10 mouse cellular contexts compared by ENCODE assay signal in the genomic region with DNA sequence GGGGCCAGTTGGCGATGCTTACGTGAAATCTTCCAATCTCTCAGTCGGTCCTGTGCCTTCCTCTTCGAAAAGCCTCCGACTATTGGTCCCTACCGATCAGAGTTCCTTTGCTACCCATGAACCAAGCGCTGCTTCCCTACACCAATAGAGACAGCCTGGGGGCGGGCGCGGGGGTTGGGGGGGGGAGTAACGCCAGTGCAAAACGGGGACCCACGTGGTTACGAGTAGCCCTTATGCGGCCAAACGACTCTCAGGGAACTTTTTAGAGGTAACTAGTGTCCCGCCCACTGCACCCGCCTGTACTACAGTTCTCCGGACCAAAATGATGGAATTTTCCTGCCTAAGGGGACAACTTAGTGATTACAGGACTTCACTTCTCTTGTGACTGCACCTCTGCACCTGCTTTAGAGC. TPM values are rescaled to one million over a fixed set of nuclear protein-coding genes. Genes with fewer than 3 reads are reported as not detected.
DNase-seq lines count a peak whose midpoint lies in the region; ATAC-seq and TF ChIP-seq lines count a peak whose summit lies in the region.
"Had no signal": no experiment of that assay in that cellular context is flagged by ENCODE, and none has a peak within 500 bp of the region (broad histone marks: within the 10 kb centered on the region; RNA-seq: fewer than 3 reads in every experiment).

No protein-coding gene starts in this region.

- 1% methylated on average over 19 of the region's 19 CpGs for WGBS in midbrain, embryonic 10.5 days
- 2% methylated on average over 19 of the region's 19 CpGs for WGBS in midbrain, postnatal 0 days
- 2% methylated on average over 19 of the region's 19 CpGs for WGBS in heart, embryonic 15.5 days
- WGBS in limb, embryonic 15.5 days: 2% methylated on average over 19 of the region's 19 CpGs
- WGBS in stomach, embryonic 16.5 days: 3% methylated on average over 19 of the region's 19 CpGs

- H3K4me2 ChIP-seq in midbrain, postnatal 0 days (ENCODE audit: low read depth, low read length, poor library complexity, severe bottlenecking): no peak overlapping the region
- H3K4me2 ChIP-seq in heart, embryonic 15.5 days: peak overlapping the region; percentile 77
- H3K4me2 ChIP-seq in limb, embryonic 15.5 days: peak overlapping the region; percentile 57
- H3K4me2 ChIP-seq in stomach, embryonic 16.5 days (ENCODE audit: low read depth, low read length): peak overlapping the region; percentile 63

- DNase-seq in midbrain, embryonic 10.5 days (ENCODE audit: low spot score): peak; percentile 53
- DNase-seq in midbrain, postnatal 0 days (ENCODE audit: low spot score): no peak
- no peak for DNase-seq in frontal cortex, postnatal 14 days (ENCODE audit: low spot score in 2 of 2)
- DNase-seq in right cerebral cortex, postnatal 25 days: no peak
- DNase-seq in thymus, postnatal 25 days: no peak
- DNase-seq: cerebellum, adult 9-11 months had no signal

- H3K9ac ChIP-seq in midbrain, postnatal 0 days (replicated peaks; ENCODE audit: low read length, poor library complexity, severe bottlenecking): no peak overlapping the region
- H3K9ac ChIP-seq in heart, embryonic 15.5 days: peak overlapping the region; percentile 70
- no peak overlapping the region for H3K9ac ChIP-seq in limb, embryonic 15.5 days
- peak overlapping the region; percentile 66 for H3K9ac ChIP-seq in stomach, embryonic 16.5 days (ENCODE audit: low read length)

- H3K36me3 ChIP-seq in midbrain, embryonic 10.5 days: no peaks in the 10 kb centered on the region
- H3K36me3 ChIP-seq in midbrain, postnatal 0 days (ENCODE audit: insufficient read depth, low read length): no peaks in the 10 kb centered on the region
- no peaks in the 10 kb centered on the region for H3K36me3 ChIP-seq in heart, embryonic 15.5 days
- no peaks in the 10 kb centered on the region for H3K36me3 ChIP-seq in limb, embryonic 15.5 days
- no peaks in the 10 kb centered on the region for H3K36me3 ChIP-seq in stomach, embryonic 16.5 days (ENCODE audit: control insufficient read depth, insufficient read depth, low read length)

- peaks cover 100% of the 10 kb centered on the region for H3K27me3 ChIP-seq in midbrain, embryonic 10.5 days (ENCODE audit: low read depth, poor library complexity, severe bottlenecking)
- peaks cover 84% of the 10 kb centered on the region for H3K27me3 ChIP-seq in midbrain, postnatal 0 days (ENCODE audit: insufficient read depth, low read length)
- peaks cover 3% of the 10 kb centered on the region; the same call in 1 of the 2 replicates for H3K27me3 ChIP-seq in heart, embryonic 15.5 days
- peaks cover 60% of the 10 kb centered on the region for H3K27me3 ChIP-seq in limb, embryonic 15.5 days
- peaks cover 51% of the 10 kb centered on the region for H3K27me3 ChIP-seq in stomach, embryonic 16.5 days (ENCODE audit: control insufficient read depth, insufficient read depth, low read length)
- H3K27me3 ChIP-seq: Patski had no signal

- peak overlapping the region; percentile 32 for H3K4me3 ChIP-seq in midbrain, embryonic 10.5 days
- no peak overlapping the region for H3K4me3 ChIP-seq in midbrain, postnatal 0 days (ENCODE audit: low read depth, low read length)
- H3K4me3 ChIP-seq in heart, embryonic 15.5 days: peak overlapping the region; percentile 92
- H3K4me3 ChIP-seq in limb, embryonic 15.5 days: peak overlapping the region; percentile 39
- H3K4me3 ChIP-seq in stomach, embryonic 16.5 days (replicated peaks; ENCODE audit: low read length): peak overlapping the region; percentile 40

- TF ChIP-seq CTCF in midbrain, postnatal 0 days (IDR thresholded peaks at IDR 0.05): no peak

- H3K9me3 ChIP-seq in midbrain, embryonic 10.5 days (replicated peaks): no peaks in the 10 kb centered on the region
- H3K9me3 ChIP-seq in midbrain, postnatal 0 days (ENCODE audit: low read length): no peaks in the 10 kb centered on the region
- no peaks in the 10 kb centered on the region for H3K9me3 ChIP-seq in heart, embryonic 15.5 days (replicated peaks)
- no peaks in the 10 kb centered on the region for H3K9me3 ChIP-seq in limb, embryonic 15.5 days
- no peaks in the 10 kb centered on the region for H3K9me3 ChIP-seq in stomach, embryonic 16.5 days (replicated peaks; ENCODE audit: control insufficient read depth, low read length)

- no peak overlapping the region for H3K27ac ChIP-seq in midbrain, embryonic 10.5 days (replicated peaks)
- H3K27ac ChIP-seq in midbrain, postnatal 0 days (ENCODE audit: low read depth, low read length): no peak overlapping the region
- peak overlapping the region; percentile 98 for H3K27ac ChIP-seq in heart, embryonic 15.5 days
- H3K27ac ChIP-seq in limb, embryonic 15.5 days: peak overlapping the region; percentile 84
- peak overlapping the region; percentile 79 for H3K27ac ChIP-seq in stomach, embryonic 16.5 days (ENCODE audit: low read length)

- peaks cover 29% of the 10 kb centered on the region for H3K4me1 ChIP-seq in midbrain, embryonic 10.5 days
- H3K4me1 ChIP-seq in midbrain, postnatal 0 days (ENCODE audit: insufficient read depth, low read length): no peaks in the 10 kb centered on the region
- H3K4me1 ChIP-seq in heart, embryonic 15.5 days (replicated peaks): peaks cover 38% of the 10 kb centered on the region
- peaks cover 55% of the 10 kb centered on the region for H3K4me1 ChIP-seq in limb, embryonic 15.5 days
- peaks cover 7% of the 10 kb centered on the region; the same call in 1 of the 2 replicates for H3K4me1 ChIP-seq in stomach, embryonic 16.5 days (ENCODE audit: control insufficient read depth, insufficient read depth, low read length)

- no peak for ATAC-seq in midbrain, postnatal 0 days (ENCODE audit: low FRiP score)
- peak; percentile 77 for ATAC-seq in heart, embryonic 15.5 days (replicated peaks; ENCODE audit: insufficient number of reproducible peaks, insufficient read depth, low FRiP score, low read depth)
- peak; percentile 74 for ATAC-seq in limb, embryonic 15.5 days (ENCODE audit: insufficient number of reproducible peaks, low FRiP score, low TSS enrichment, low read depth)
- peak; percentile 52; the same call in 1 of the 2 replicates for ATAC-seq in stomach, embryonic 16.5 days (ENCODE audit: insufficient read depth, low FRiP score)
- ATAC-seq: Patski had no signal

RNA-seq across cellular contexts. Expression of a gene that starts 8.2 kb away (rescaled TPM):
- polyA plus RNA-seq in midbrain, embryonic 10.5 days (2016; fragmentation: Nextera tagmentation; extraction: Ambion mirVana): not detected in 2 replicates
- total RNA-seq in midbrain, postnatal 0 days (2014; rRNA removed): not detected in 2 replicates
- not detected in 2 replicates for polyA plus RNA-seq in midbrain, postnatal 0 days (2015; fragmentation: Nextera tagmentation; extraction: Ambion mirVana)
- 8.7 and 11.8 TPM in 2 replicates for polyA plus RNA-seq in heart, embryonic 15.5 days (2015; fragmentation: Nextera tagmentation; extraction: Ambion mirVana)
- polyA plus RNA-seq in limb, embryonic 15.5 days (2015; fragmentation: Nextera tagmentation; extraction: Ambion mirVana): 5.0 and 6.6 TPM in 2 replicates
- polyA plus RNA-seq in stomach, embryonic 16.5 days (2015; fragmentation: Nextera tagmentation; extraction: Ambion mirVana): 6.2 and 7.5 TPM in 2 replicates

Comparison
In these comparisons a context has a peak if more than half of its experiments do, and no peak if none do; other contexts are left out.
1. H3K27ac ChIP-seq: peak in heart, embryonic 15.5 days (single experiment), limb, embryonic 15.5 days (single experiment) and stomach, embryonic 16.5 days (single experiment); none in midbrain, embryonic 10.5 days (single experiment) and midbrain, postnatal 0 days (single experiment).
2. H3K9ac ChIP-seq: peak in heart, embryonic 15.5 days (single experiment) and stomach, embryonic 16.5 days (single experiment); none in midbrain, postnatal 0 days (single experiment) and limb, embryonic 15.5 days (single experiment).